Mouse (Mus musculus) erythroblast, embryonic 14.5 days (primary cell): Measurements from ENCODE around the gene Fscn3.

Experiments used
- GATA1 ChIP-seq: IDR thresholded peaks from 2 replicates; pipeline ENCODE4 v1.6.1; 2012; ENCODE audit warnings: low read length, inconsistent platforms, mixed read lengths
- TAL1 ChIP-seq: IDR thresholded peaks from 3 replicates; pipeline ENCODE4 v1.6.1; 2012; ENCODE audit warnings: low read length, inconsistent platforms, mixed read lengths

- TF ChIP-seq GATA1 = no peak
- no peak for TF ChIP-seq TAL1
Measured at GRCm38 (mm10) chr6:28410053-28410452, 17.5 kb upstream of the Fscn3 start.
